Mouse (Mus musculus) embryo, embryonic 10.5 days (tissue): ENCODE measurements around the gene D6Ertd527e.
"Not testable (repeated sequence)": the region's sequence is repeated elsewhere in the genome, so short reads cannot be mapped to it uniquely, and the experiment has no call there.

Source experiments
- DNase-seq: peaks from one replicate; pipeline ENCODE4 v3.0.0-alpha.2; 2015; ENCODE audit warnings: low spot score

D6Ertd527e gene

GRCm38 (mm10) chr6:87104123-87104796 is at the start of gene D6Ertd527e:
Gene D6Ertd527e (plus strand): TSS chr6:87104746.
- DNase-seq = no peak

- no peak for DNase-seq
These were observed 44.8 kb upstream of the D6Ertd527e start for GRCm38 (mm10) chr6:87059754-87060153.

- no peak for DNase-seq
These were observed 41.0 kb upstream of the D6Ertd527e start for GRCm38 (mm10) chr6:87063586-87063985.

- DNase-seq = no peak
These were observed 36.3 kb upstream of the D6Ertd527e start for GRCm38 (mm10) chr6:87068209-87068608.

- DNase-seq = no peak
These were observed 35.2 kb upstream of the D6Ertd527e start for GRCm38 (mm10) chr6:87069195-87069900.

GRCm38 (mm10) chr6:87070641-87071040 is 33.9 kb upstream of the D6Ertd527e start:
- no peak for DNase-seq

- no peak for DNase-seq
These were observed 31.8 kb upstream of the D6Ertd527e start for GRCm38 (mm10) chr6:87072759-87073158.

GRCm38 (mm10) chr6:87075092-87075685 is 29.4 kb upstream of the D6Ertd527e start:
- no peak for DNase-seq

GRCm38 (mm10) chr6:87079457-87079856 is 25.1 kb upstream of the D6Ertd527e start:
- DNase-seq = no peak

GRCm38 (mm10) chr6:87085026-87085425 is 19.5 kb upstream of the D6Ertd527e start:
- DNase-seq = no peak

GRCm38 (mm10) chr6:87088356-87088755 is 16.2 kb upstream of the D6Ertd527e start:
- DNase-seq = no peak

- DNase-seq = no peak
These were observed 13.7 kb upstream of the D6Ertd527e start for GRCm38 (mm10) chr6:87090877-87091276.

- DNase-seq = no peak
These were observed 12.1 kb upstream of the D6Ertd527e start for GRCm38 (mm10) chr6:87092476-87092875.

GRCm38 (mm10) chr6:87093631-87094030 is 10.9 kb upstream of the D6Ertd527e start:
- DNase-seq = not testable (repeated sequence)

- peak; percentile 56 for DNase-seq
These were observed 5.3 kb upstream of the D6Ertd527e start for GRCm38 (mm10) chr6:87099261-87099660.

GRCm38 (mm10) chr6:87099671-87100296 is 4.8 kb upstream of the D6Ertd527e start:
- DNase-seq = peak; percentile 51

GRCm38 (mm10) chr6:87100297-87101020 is 4.1 kb upstream of the D6Ertd527e start:
- DNase-seq = peak; percentile 17

- peak; percentile 90 for DNase-seq
These were observed 3.1 kb upstream of the D6Ertd527e start for GRCm38 (mm10) chr6:87101281-87101954.

GRCm38 (mm10) chr6:87101955-87102353 is 2.6 kb upstream of the D6Ertd527e start:
- DNase-seq = peak; percentile 23

GRCm38 (mm10) chr6:87102421-87102911 is 2.1 kb upstream of the D6Ertd527e start:
- no peak for DNase-seq

- no peak for DNase-seq
These were observed 1.2 kb upstream of the D6Ertd527e start for GRCm38 (mm10) chr6:87103314-87103713.
